Mouse (Mus musculus) midbrain, embryonic 10.5 days (tissue): ENCODE measurements at regions not wholly inside any gene's neighbourhood (a gene's known extent, or its start where the extent isn't known, plus 50 kb on each side); places are given as distances from the start of the nearest gene placed in this dataset.
A peak's percentile ranks its signal among the peaks of the same experiment; 100 is the strongest.

Experiments used
- DNase-seq: peaks from one replicate; pipeline ENCODE4 v3.0.0-alpha.2; 2017; ENCODE audit warnings: low spot score
- H3K27ac ChIP-seq: fragments of 300-500 bp; sonication (generic); replicated peaks from 2 replicates; pipeline ENCODE4 v1.5.1; 2016; ENCODE audit warnings: mild to moderate bottlenecking
- H3K27me3 ChIP-seq: fragments of 300-500 bp; sonication (generic); 2 replicates; pipeline ENCODE4 v1.6.1; 2016; ENCODE audit warnings: low read depth, mild to moderate bottlenecking; ENCODE audit not compliant: poor library complexity, severe bottlenecking
- H3K36me3 ChIP-seq: fragments of 300-500 bp; sonication (generic); 2 replicates; pipeline ENCODE4 v1.6.1; 2016; ENCODE audit warnings: mild to moderate bottlenecking, moderate library complexity
- H3K4me1 ChIP-seq: fragments of 300-500 bp; sonication (generic); 2 replicates; pipeline ENCODE4 v1.6.1; 2016
- H3K4me3 ChIP-seq: fragments of 300-500 bp; sonication (generic); 2 replicates; pipeline ENCODE4 v1.5.1; 2016; ENCODE audit warnings: mild to moderate bottlenecking, moderate library complexity
- H3K9me3 ChIP-seq: fragments of 300-500 bp; sonication (generic); replicated peaks from 2 replicates; pipeline ENCODE4 v1.6.1; 2016; ENCODE audit warnings: mild to moderate bottlenecking
- WGBS: fragments of 180-500 bp; shearing (Covaris S2); methylation state at CpG from one replicate; pipeline ENCODE4 v1.1.7; 2016; 5-methylcytosine and 5-hydroxymethylcytosine counted together

DNA sequence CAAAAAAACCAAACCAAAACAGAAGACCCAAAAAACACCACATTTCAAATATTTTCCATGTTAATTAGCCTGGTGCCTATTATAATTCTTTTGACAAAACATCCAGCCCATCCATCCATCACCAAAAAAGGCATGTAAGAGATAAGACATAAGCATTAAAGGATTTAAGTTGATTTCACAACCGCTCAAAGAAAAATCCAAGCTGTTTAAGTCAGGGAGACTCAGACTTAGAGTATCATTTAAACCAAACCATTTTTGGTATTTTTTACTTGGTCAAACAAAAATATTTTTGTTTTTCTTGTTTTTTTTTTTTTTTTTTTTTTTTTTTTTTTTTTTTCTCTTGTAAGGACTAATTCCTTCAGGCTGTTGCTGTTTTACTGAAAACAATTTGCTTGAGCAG is 304.6 kb upstream of the Zeb2 start:
- DNase-seq, result no peak
- no peaks in the 10 kb centered on the region for H3K9me3 ChIP-seq
- no peaks in the 10 kb centered on the region for H3K27me3 ChIP-seq
- no peaks in the 10 kb centered on the region for H3K36me3 ChIP-seq
- H3K4me1 ChIP-seq, result no peaks in the 10 kb centered on the region
- no peak overlapping the region for H3K27ac ChIP-seq
- no peak overlapping the region for H3K4me3 ChIP-seq
- 83% methylated on average over 1 of the region's 1 CpGs for WGBS

GRCm38 (mm10) chr2:45408136-45408535 is 290.9 kb upstream of the Zeb2 start:
- Histone ChIP-seq H3K4me1 (peaks cover 14% of the 10 kb centered on the region; the same call in 1 of the 2 replicates), H3K27ac (no peak overlapping the region), H3K36me3 (no peaks in the 10 kb centered on the region), H3K9me3 (no peaks in the 10 kb centered on the region), H3K27me3 (no peaks in the 10 kb centered on the region), H3K4me3 (no peak overlapping the region)
- WGBS, result 93% methylated on average over 8 of the region's 8 CpGs
- no peak for DNase-seq

- Histone ChIP-seq H3K9me3 (no peaks in the 10 kb centered on the region), H3K4me1 (peaks cover 25% of the 10 kb centered on the region), H3K27ac (peak overlapping the region; percentile 61; the same call in 1 of the 2 replicates), H3K27me3 (no peaks in the 10 kb centered on the region), H3K4me3 (no peak overlapping the region), H3K36me3 (no peaks in the 10 kb centered on the region)
- no peak for DNase-seq
These were observed 272.8 kb upstream of the Zeb2 start for GRCm38 (mm10) chr2:45389902-45390492.

DNA sequence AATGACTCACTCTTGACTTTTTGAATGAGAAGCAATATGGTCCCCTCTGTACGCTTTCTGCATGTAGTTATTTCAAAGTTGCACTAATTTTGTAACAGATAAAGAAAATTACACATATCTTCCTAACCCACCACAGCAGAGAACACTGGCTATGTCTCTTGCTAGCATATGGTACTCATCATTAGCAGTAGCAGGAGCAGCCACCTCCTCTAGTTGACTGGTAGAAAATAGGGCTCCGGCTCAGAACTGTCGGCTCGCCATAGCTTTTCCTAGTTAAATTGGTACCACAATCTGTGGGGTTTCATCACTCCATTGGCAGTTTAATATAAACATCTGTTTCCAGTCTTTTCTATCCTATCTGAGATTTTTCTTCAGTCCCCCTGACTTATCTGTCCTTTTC is 254.1 kb upstream of the Zeb2 start:
- whole genome bisulfite sequencing, result 91% methylated on average over 4 of the region's 4 CpGs
- H3K4me1 ChIP-seq, result no peaks in the 10 kb centered on the region
- no peak overlapping the region for H3K27ac ChIP-seq

DNA sequence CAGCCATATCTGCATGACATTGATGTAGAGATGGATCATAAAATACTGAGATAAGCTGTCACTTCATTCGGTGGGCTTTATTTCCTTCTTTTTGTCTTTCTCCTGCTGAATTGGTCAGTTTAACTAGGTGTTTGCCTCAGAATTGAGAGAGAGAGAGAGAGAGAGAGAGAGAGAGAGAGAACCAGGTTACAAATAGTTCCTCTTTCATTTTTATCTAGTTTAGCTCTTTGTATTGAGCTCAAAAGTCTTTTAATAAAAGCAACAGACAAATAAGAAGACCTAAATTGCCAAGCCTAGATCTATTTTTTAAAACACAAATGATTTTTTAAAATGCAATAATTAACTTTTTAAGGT is 253.4 kb upstream of the Zeb2 start:
- DNase-seq, result no peak
- 91% methylated on average over 1 of the region's 1 CpGs for WGBS

More for the DNA sequence above, 254.1 kb upstream of the Zeb2 start:
- no peak for DNase-seq
- no peaks in the 10 kb centered on the region for H3K36me3 ChIP-seq
- no peak overlapping the region for H3K4me3 ChIP-seq
- no peaks in the 10 kb centered on the region for H3K27me3 ChIP-seq
- H3K9me3 ChIP-seq, result no peaks in the 10 kb centered on the region

GRCm38 (mm10) chr2:45369914-45370614 is 252.9 kb upstream of the Zeb2 start:
- Histone ChIP-seq H3K4me1 (no peaks in the 10 kb centered on the region), H3K36me3 (no peaks in the 10 kb centered on the region)
- 92% methylated on average over 5 of the region's 5 CpGs for WGBS

More for the DNA sequence above, 253.4 kb upstream of the Zeb2 start:
- no peak overlapping the region for H3K4me3 ChIP-seq
- H3K27me3 ChIP-seq, result no peaks in the 10 kb centered on the region
- H3K9me3 ChIP-seq, result no peaks in the 10 kb centered on the region
- H3K36me3 ChIP-seq, result no peaks in the 10 kb centered on the region
- H3K4me1 ChIP-seq, result no peaks in the 10 kb centered on the region
- no peak overlapping the region for H3K27ac ChIP-seq

DNA sequence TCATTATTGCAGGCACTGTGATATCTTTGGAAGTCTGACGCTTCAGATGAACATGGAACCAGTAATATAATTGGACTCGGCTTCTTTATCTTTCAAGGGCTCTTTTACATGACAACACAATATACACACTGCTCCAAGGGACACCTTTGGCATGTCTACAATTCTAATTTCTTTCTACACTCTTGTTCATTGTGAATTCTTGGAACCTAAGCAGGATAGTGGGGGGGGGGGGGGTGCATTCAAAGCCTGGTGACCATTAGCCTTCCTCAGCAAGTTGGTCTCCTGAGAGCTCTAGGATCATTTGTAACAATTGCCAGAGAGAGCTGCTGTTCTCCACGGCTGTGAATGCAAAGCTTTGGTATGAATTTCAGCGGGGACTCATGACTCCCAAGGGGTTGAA is 252.2 kb upstream of the Zeb2 start:
- no peaks in the 10 kb centered on the region for H3K9me3 ChIP-seq
- H3K27ac ChIP-seq, result no peak overlapping the region
- 86% methylated on average over 4 of the region's 4 CpGs for WGBS
- no peaks in the 10 kb centered on the region for H3K36me3 ChIP-seq
- no peak overlapping the region for H3K4me3 ChIP-seq
- no peaks in the 10 kb centered on the region for H3K4me1 ChIP-seq
- DNase-seq, result no peak
- no peaks in the 10 kb centered on the region for H3K27me3 ChIP-seq

More at GRCm38 (mm10) chr2:45369914-45370614, 252.9 kb upstream of the Zeb2 start:
- DNase-seq, result no peak
- H3K4me3 ChIP-seq, result no peak overlapping the region
- H3K9me3 ChIP-seq, result no peaks in the 10 kb centered on the region
- H3K27ac ChIP-seq, result no peak overlapping the region
- H3K27me3 ChIP-seq, result no peaks in the 10 kb centered on the region

DNA sequence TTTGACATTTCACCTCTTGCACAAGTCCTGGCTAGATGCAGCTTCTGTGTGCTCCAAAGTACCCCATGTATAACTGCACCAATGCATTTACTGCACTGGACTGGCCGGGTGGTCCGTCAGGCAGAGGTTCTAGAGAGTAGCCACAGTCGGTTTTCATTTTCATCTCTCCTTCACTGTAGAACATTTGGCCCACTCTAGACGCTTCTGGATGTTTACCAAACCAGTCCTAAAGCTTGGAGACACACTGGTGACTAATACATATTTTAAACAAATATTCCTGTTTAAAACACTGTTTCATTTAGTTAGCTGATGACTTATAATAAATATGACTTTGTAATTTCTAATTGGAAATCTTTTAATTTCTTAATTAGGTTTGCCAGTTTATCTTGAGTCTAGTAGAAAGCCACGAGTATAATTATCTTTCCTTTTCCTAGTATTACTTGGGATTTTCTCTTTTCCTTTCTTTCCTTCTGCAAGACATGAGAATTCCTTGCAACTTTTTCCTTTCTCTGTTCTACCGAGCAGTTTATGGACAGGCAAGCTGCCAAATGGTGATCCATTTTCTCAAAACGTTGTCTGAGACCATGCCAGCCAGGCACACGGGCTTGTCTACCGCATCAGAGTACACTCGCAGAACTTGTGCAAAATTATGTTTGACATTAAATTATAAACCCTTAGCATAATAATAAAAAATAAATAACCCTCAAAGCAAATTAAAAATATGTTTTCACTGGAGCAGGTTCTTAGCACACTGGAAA is 250.4 kb upstream of the Zeb2 start:
- WGBS, result 92% methylated on average over 10 of the region's 10 CpGs
- H3K4me1 ChIP-seq, result no peaks in the 10 kb centered on the region

GRCm38 (mm10) chr2:45357266-45357665 is 240.1 kb upstream of the Zeb2 start:
- no peak for DNase-seq
- Histone ChIP-seq H3K4me1 (no peaks in the 10 kb centered on the region), H3K27ac (no peak overlapping the region), H3K36me3 (no peaks in the 10 kb centered on the region), H3K27me3 (no peaks in the 10 kb centered on the region), H3K4me3 (no peak overlapping the region), H3K9me3 (no peaks in the 10 kb centered on the region)
- WGBS, result 88% methylated on average over 7 of the region's 7 CpGs

More for the DNA sequence above, 250.4 kb upstream of the Zeb2 start:
- no peaks in the 10 kb centered on the region for H3K36me3 ChIP-seq
- no peaks in the 10 kb centered on the region for H3K27me3 ChIP-seq
- no peaks in the 10 kb centered on the region for H3K9me3 ChIP-seq
- H3K4me3 ChIP-seq, result no peak overlapping the region
- no peak overlapping the region for H3K27ac ChIP-seq
- DNase-seq, result no peak

GRCm38 (mm10) chr2:45356558-45357170 is 239.5 kb upstream of the Zeb2 start:
- Histone ChIP-seq H3K36me3 (no peaks in the 10 kb centered on the region), H3K4me3 (no peak overlapping the region), H3K4me1 (no peaks in the 10 kb centered on the region), H3K27ac (no peak overlapping the region), H3K27me3 (no peaks in the 10 kb centered on the region), H3K9me3 (no peaks in the 10 kb centered on the region)
- WGBS, result 86% methylated on average over 8 of the region's 8 CpGs
- no peak for DNase-seq

DNA sequence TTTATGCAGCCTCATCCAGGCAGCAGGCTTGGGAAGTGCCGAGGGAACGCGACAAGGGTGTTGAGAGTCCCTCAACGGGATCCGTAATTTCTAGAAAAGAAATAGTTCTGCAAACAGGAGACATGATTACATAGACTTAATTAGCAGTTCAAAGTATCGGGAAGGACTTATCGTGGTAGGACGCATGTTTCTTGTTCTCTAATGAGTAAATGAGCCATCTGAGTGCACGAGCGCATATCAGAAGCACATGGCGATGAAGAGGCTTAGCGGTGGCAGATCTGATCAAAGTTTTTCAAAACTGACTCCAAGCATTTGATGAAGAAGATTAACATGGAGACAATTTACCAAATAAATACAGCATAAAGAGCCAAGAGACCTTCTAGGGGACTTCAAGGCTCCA is 238.8 kb upstream of the Zeb2 start:
- no peak overlapping the region for H3K27ac ChIP-seq
- no peaks in the 10 kb centered on the region for H3K36me3 ChIP-seq
- H3K27me3 ChIP-seq, result no peaks in the 10 kb centered on the region
- no peaks in the 10 kb centered on the region for H3K4me1 ChIP-seq
- H3K4me3 ChIP-seq, result no peak overlapping the region
- 91% methylated on average over 12 of the region's 12 CpGs for WGBS
- no peak for DNase-seq
- H3K9me3 ChIP-seq, result no peaks in the 10 kb centered on the region

GRCm38 (mm10) chr2:45351529-45352133 is 234.4 kb upstream of the Zeb2 start:
- Histone ChIP-seq H3K9me3 (no peaks in the 10 kb centered on the region), H3K27ac (no peak overlapping the region), H3K27me3 (no peaks in the 10 kb centered on the region), H3K36me3 (no peaks in the 10 kb centered on the region), H3K4me1 (no peaks in the 10 kb centered on the region), H3K4me3 (no peak overlapping the region)
- WGBS, result 61% methylated on average over 1 of the region's 1 CpGs
- no peak for DNase-seq
